Mouse (Mus musculus): Measurements from ENCODE around the gene Smim24. TPM values are rescaled to one million over a fixed set of nuclear protein-coding genes. Genes with fewer than 3 reads are reported as not detected.

The Smim24 gene
- polyA plus RNA-seq, 1 experiment, result 6,898 TPM

- Histone ChIP-seq H3K4me1 (ENCODE audit: control insufficient read depth, insufficient read depth, insufficient read length, low read length) (no peaks in the 10 kb centered on the region), H3K27ac (ENCODE audit: insufficient read depth, low read depth, low read length) (no peak overlapping the region), H3K27me3 (ENCODE audit: control insufficient read depth, insufficient read depth, low read length) (no peaks in the 10 kb centered on the region; the same call in 1 of the 2 replicates), H3K4me3 (ENCODE audit: low read depth, low read length) (no peak overlapping the region), H3K36me3 (ENCODE audit: control insufficient read depth, insufficient read depth, low read length) (no peaks in the 10 kb centered on the region)
- TF ChIP-seq CTCF (IDR thresholded peaks at IDR 0.05; ENCODE audit: extremely low read depth, insufficient read length, insufficient replicate concordance, low read depth, low read length) (no peak), POLR2A (IDR thresholded peaks at IDR 0.05; ENCODE audit: low read depth, low read length) (no peak)
Observed at GRCm38 (mm10) chr10:81441019-81441418, 48.2 kb downstream of the Smim24 start.

Other genes starting within 250 kb of the Smim24 start
- 29.1 and 53.3 TPM in 2 replicates for gene Pias4, start 225.1 kb upstream of the Smim24 start, polyA plus RNA-seq (2012; rRNA removed)
- 755 and 1,606 TPM in 2 replicates for gene Eef2, start 216.4 kb upstream of the Smim24 start, polyA plus RNA-seq (2012; rRNA removed)
- gene Dapk3, start 210.0 kb upstream of the Smim24 start, polyA plus RNA-seq (2012; rRNA removed), result 102 and 228 TPM in 2 replicates
- gene 4930442H23Rik, start 209.2 kb upstream of the Smim24 start, polyA plus RNA-seq (2012; rRNA removed), result not detected in 2 replicates
- gene Nmrk2, start 191.0 kb upstream of the Smim24 start, polyA plus RNA-seq (2012; rRNA removed), result not detected in 2 replicates
- gene Atcay, start 162.2 kb upstream of the Smim24 start, polyA plus RNA-seq (2012; rRNA removed), result 0.53 and 0.60 TPM in 2 replicates
- 4.9 and 14.2 TPM in 2 replicates for gene Zfr2, start 159.9 kb upstream of the Smim24 start, polyA plus RNA-seq (2012; rRNA removed)
- 6.8 and 13.0 TPM in 2 replicates for gene Matk, start 140.1 kb upstream of the Smim24 start, polyA plus RNA-seq (2012; rRNA removed)
- gene Mrpl54, start 126.1 kb upstream of the Smim24 start, polyA plus RNA-seq (2012; rRNA removed), result 104 and 169 TPM in 2 replicates
- gene Apba3, start 126.1 kb upstream of the Smim24 start, polyA plus RNA-seq (2012; rRNA removed), result 100 and 207 TPM in 2 replicates
- 124 and 239 TPM in 2 replicates for gene Tjp3, start 101.5 kb upstream of the Smim24 start, polyA plus RNA-seq (2012; rRNA removed)
- gene Pip5k1c, start 100.1 kb upstream of the Smim24 start, polyA plus RNA-seq (2012; rRNA removed), result 26.1 and 50.8 TPM in 2 replicates
- 16.6 and 29.2 TPM in 2 replicates for gene Cactin, start 71.9 kb upstream of the Smim24 start, polyA plus RNA-seq (2012; rRNA removed)
- 10.0 and 10.2 TPM in 2 replicates for gene Tbxa2r, start 64.3 kb upstream of the Smim24 start, polyA plus RNA-seq (2012; rRNA removed)
- gene Gipc3, start 49.8 kb upstream of the Smim24 start, polyA plus RNA-seq (2012; rRNA removed), result 0.67 and 1.2 TPM in 2 replicates
- 86.8 and 196 TPM in 2 replicates for gene Hmg20b, start 42.6 kb upstream of the Smim24 start, polyA plus RNA-seq (2012; rRNA removed)
- gene Mfsd12, start 35.6 kb upstream of the Smim24 start, polyA plus RNA-seq (2012; rRNA removed), result 14.6 and 22.7 TPM in 2 replicates
- gene 4930404N11Rik, start 27.2 kb upstream of the Smim24 start, polyA plus RNA-seq (2012; rRNA removed), result 7.4 and 20.5 TPM in 2 replicates
- gene Fzr1, start 14.5 kb upstream of the Smim24 start, polyA plus RNA-seq (2012; rRNA removed), result 70.5 and 132 TPM in 2 replicates
- 86.8 and 113 TPM in 2 replicates for gene Dohh, start 8.6 kb upstream of the Smim24 start, polyA plus RNA-seq (2012; rRNA removed)
- gene Gm48551, start 8.6 kb upstream of the Smim24 start, polyA plus RNA-seq (2012; rRNA removed), result 1.8 and 4.8 TPM in 2 replicates
- 2.9 and 5.0 TPM in 2 replicates for gene Gm48552, start 4.0 kb upstream of the Smim24 start, polyA plus RNA-seq (2012; rRNA removed)
- 15.5 and 19.4 TPM in 2 replicates for gene Nfic, start 62.6 kb downstream of the Smim24 start, polyA plus RNA-seq (2012; rRNA removed)
- gene Celf5, start 89.7 kb downstream of the Smim24 start, polyA plus RNA-seq (2012; rRNA removed), result 1.1 and 3.3 TPM in 2 replicates
- gene Ncln, start 103.3 kb downstream of the Smim24 start, polyA plus RNA-seq (2012; rRNA removed), result 196 and 354 TPM in 2 replicates
- 4.0 and 5.6 TPM in 2 replicates for gene S1pr4, start 107.1 kb downstream of the Smim24 start, polyA plus RNA-seq (2012; rRNA removed)
- gene Gna15, start 131.2 kb downstream of the Smim24 start, polyA plus RNA-seq (2012; rRNA removed), result 1.5 and 3.0 TPM in 2 replicates
- gene Gna11, start 152.1 kb downstream of the Smim24 start, polyA plus RNA-seq (2012; rRNA removed), result 318 and 828 TPM in 2 replicates
- 1,054 and 3,003 TPM in 2 replicates for gene Aes, start 166.4 kb downstream of the Smim24 start, polyA plus RNA-seq (2012; rRNA removed)
- 17.8 and 20.4 TPM in 2 replicates for gene Tle2, start 181.5 kb downstream of the Smim24 start, polyA plus RNA-seq (2012; rRNA removed)
- 7.3 and 34.4 TPM in 2 replicates for gene Tle6, start 208.0 kb downstream of the Smim24 start, polyA plus RNA-seq (2012; rRNA removed)
- 0.33 and 0.58 TPM in 2 replicates for gene BC025920, start 213.2 kb downstream of the Smim24 start, polyA plus RNA-seq (2012; rRNA removed)
- gene Sirt6, start 234.7 kb downstream of the Smim24 start, polyA plus RNA-seq (2012; rRNA removed), result 16.4 and 34.7 TPM in 2 replicates
- 11.3 and 24.2 TPM in 2 replicates for gene Ankrd24, start 235.5 kb downstream of the Smim24 start, polyA plus RNA-seq (2012; rRNA removed)

Measured in small intestine, adult 2 months (tissue).